Mouse (Mus musculus): ENCODE results near the gene Pars2. TPM values are rescaled to one million over a fixed set of nuclear protein-coding genes. Genes with fewer than 3 reads are reported as not detected.

Pars2 gene
- polyA plus RNA-seq, 1 experiment from 2014 or later, result 9.6 TPM

- peaks cover 34% of the 10 kb centered on the region for H3K27me3 ChIP-seq
- no peak within 1 kb of the TSS for H3K4me3 ChIP-seq
- H3K9me3 ChIP-seq, result no peaks in the 10 kb centered on the region
- peak within 1 kb of the TSS; percentile 34 for H3K4me2 ChIP-seq
- 30% methylated on average over 16 of the region's 16 CpGs for WGBS
- H3K9ac ChIP-seq, result no peak within 1 kb of the TSS
- no peaks in the 10 kb centered on the region for H3K36me3 ChIP-seq
- H3K27ac ChIP-seq (replicated peaks), result no peak within 1 kb of the TSS
- peaks cover 20% of the 10 kb centered on the region for H3K4me1 ChIP-seq (replicated peaks)
- no peak for ATAC-seq (ENCODE audit: low FRiP score, low read depth)
Measured at GRCm38 (mm10) chr4:106622030-106622493, 28.8 kb upstream of the Pars2 start, which contains the start of gene Ttc22. Gene Ttc22 (plus strand): TSS chr4:106622432.

GRCm38 (mm10) chr4:106622712-106623111 is 28.2 kb upstream of the Pars2 start:
- H3K9me3 ChIP-seq, result no peaks in the 10 kb centered on the region
- WGBS, result 26% methylated on average over 28 of the region's 28 CpGs
- H3K4me1 ChIP-seq (replicated peaks), result peaks cover 14% of the 10 kb centered on the region
- H3K27ac ChIP-seq (replicated peaks), result no peak overlapping the region
- H3K9ac ChIP-seq, result no peak overlapping the region
- H3K4me2 ChIP-seq, result peak overlapping the region; percentile 34
- ATAC-seq (ENCODE audit: low FRiP score, low read depth), result no peak
- H3K27me3 ChIP-seq, result peaks cover 34% of the 10 kb centered on the region
- no peaks in the 10 kb centered on the region for H3K36me3 ChIP-seq
- no peak overlapping the region for H3K4me3 ChIP-seq

GRCm38 (mm10) chr4:106624271-106624670 is 26.6 kb upstream of the Pars2 start:
- peaks cover 13% of the 10 kb centered on the region for H3K4me1 ChIP-seq (replicated peaks)
- WGBS, result 89% methylated on average over 10 of the region's 10 CpGs
- H3K36me3 ChIP-seq, result no peaks in the 10 kb centered on the region
- H3K4me3 ChIP-seq, result no peak overlapping the region
- H3K9me3 ChIP-seq, result no peaks in the 10 kb centered on the region
- ATAC-seq (ENCODE audit: low FRiP score, low read depth), result no peak
- no peak overlapping the region for H3K4me2 ChIP-seq
- no peak overlapping the region for H3K9ac ChIP-seq
- H3K27me3 ChIP-seq, result peaks cover 34% of the 10 kb centered on the region
- H3K27ac ChIP-seq (replicated peaks), result no peak overlapping the region

- peaks cover 32% of the 10 kb centered on the region for H3K4me1 ChIP-seq (replicated peaks)
- H3K27me3 ChIP-seq, result peaks cover 15% of the 10 kb centered on the region
- 73% methylated on average over 5 of the region's 5 CpGs for WGBS
- H3K4me2 ChIP-seq, result no peak overlapping the region
- no peak overlapping the region for H3K4me3 ChIP-seq
- H3K9ac ChIP-seq, result no peak overlapping the region
- H3K27ac ChIP-seq (replicated peaks), result no peak overlapping the region
- H3K36me3 ChIP-seq, result no peaks in the 10 kb centered on the region
- H3K9me3 ChIP-seq, result no peaks in the 10 kb centered on the region
- no peak for ATAC-seq (ENCODE audit: low FRiP score, low read depth)
Measured at GRCm38 (mm10) chr4:106627809-106628208, 23.1 kb upstream of the Pars2 start.

- Histone ChIP-seq H3K9me3 (no peaks in the 10 kb centered on the region), H3K27me3 (peaks cover 5% of the 10 kb centered on the region), H3K9ac (no peak overlapping the region), H3K36me3 (no peaks in the 10 kb centered on the region), H3K27ac (replicated peaks) (no peak overlapping the region), H3K4me1 (replicated peaks) (peaks cover 40% of the 10 kb centered on the region), H3K4me3 (no peak overlapping the region), H3K4me2 (no peak overlapping the region)
- ATAC-seq (ENCODE audit: low FRiP score, low read depth), result no peak
- WGBS, result 62% methylated on average over 9 of the region's 9 CpGs
Measured at GRCm38 (mm10) chr4:106628650-106629360, 22.1 kb upstream of the Pars2 start.

GRCm38 (mm10) chr4:106629374-106629773 is 21.5 kb upstream of the Pars2 start:
- Histone ChIP-seq H3K4me3 (no peak overlapping the region), H3K4me2 (no peak overlapping the region), H3K9me3 (no peaks in the 10 kb centered on the region), H3K27me3 (no peaks in the 10 kb centered on the region), H3K36me3 (no peaks in the 10 kb centered on the region), H3K27ac (replicated peaks) (no peak overlapping the region), H3K9ac (no peak overlapping the region), H3K4me1 (replicated peaks) (peaks cover 46% of the 10 kb centered on the region)
- whole genome bisulfite sequencing, result 84% methylated on average over 5 of the region's 5 CpGs
- no peak for ATAC-seq (ENCODE audit: low FRiP score, low read depth)

- H3K9me3 ChIP-seq, result no peaks in the 10 kb centered on the region
- H3K4me1 ChIP-seq (replicated peaks), result peaks cover 51% of the 10 kb centered on the region
- H3K9ac ChIP-seq, result peak overlapping the region; percentile 41
- peak; percentile 85 for ATAC-seq (ENCODE audit: low FRiP score, low read depth)
- H3K27ac ChIP-seq (replicated peaks), result peak overlapping the region; percentile 88
- WGBS, result 12% methylated on average over 14 of the region's 14 CpGs
- peak overlapping the region; percentile 38 for H3K4me2 ChIP-seq
- H3K36me3 ChIP-seq, result no peaks in the 10 kb centered on the region
- H3K4me3 ChIP-seq, result no peak overlapping the region
- no peaks in the 10 kb centered on the region for H3K27me3 ChIP-seq
Measured at GRCm38 (mm10) chr4:106630333-106631220, 20.3 kb upstream of the Pars2 start.

- no peak for ATAC-seq (ENCODE audit: low FRiP score, low read depth)
- Histone ChIP-seq H3K9me3 (no peaks in the 10 kb centered on the region), H3K4me2 (no peak overlapping the region), H3K27me3 (no peaks in the 10 kb centered on the region), H3K4me1 (replicated peaks) (peaks cover 46% of the 10 kb centered on the region), H3K4me3 (no peak overlapping the region), H3K9ac (no peak overlapping the region), H3K36me3 (no peaks in the 10 kb centered on the region), H3K27ac (replicated peaks) (no peak overlapping the region; the same call in 1 of the 2 replicates)
- 40% methylated on average over 1 of the region's 3 CpGs for WGBS
Measured at GRCm38 (mm10) chr4:106632313-106632712, 18.6 kb upstream of the Pars2 start.

GRCm38 (mm10) chr4:106633281-106634085 is 17.4 kb upstream of the Pars2 start:
- H3K9me3 ChIP-seq, result no peaks in the 10 kb centered on the region
- no peak overlapping the region for H3K4me3 ChIP-seq
- H3K4me1 ChIP-seq (replicated peaks), result peaks cover 46% of the 10 kb centered on the region
- H3K27ac ChIP-seq (replicated peaks), result peak overlapping the region; percentile 75
- 0 out of 2 replicates have a peak overlapping the region, but pooled peaks have one; percentile 15 for H3K9ac ChIP-seq
- 21% methylated on average over 8 of the region's 8 CpGs for WGBS
- H3K36me3 ChIP-seq, result no peaks in the 10 kb centered on the region
- H3K4me2 ChIP-seq, result peak overlapping the region; percentile 19
- no peaks in the 10 kb centered on the region for H3K27me3 ChIP-seq
- peak; percentile 49 for ATAC-seq (ENCODE audit: low FRiP score, low read depth)

- ATAC-seq (ENCODE audit: low FRiP score, low read depth), result 0 out of 2 replicates have a peak, but pooled peaks have one; percentile 6
- H3K4me2 ChIP-seq, result peak overlapping the region; percentile 19
- no peak overlapping the region for H3K4me3 ChIP-seq
- H3K9ac ChIP-seq, result no peak overlapping the region
- H3K27me3 ChIP-seq, result no peaks in the 10 kb centered on the region
- WGBS, result 29% methylated on average over 9 of the region's 9 CpGs
- H3K27ac ChIP-seq (replicated peaks), result peak overlapping the region; percentile 75
- peaks cover 46% of the 10 kb centered on the region for H3K4me1 ChIP-seq (replicated peaks)
- H3K9me3 ChIP-seq, result no peaks in the 10 kb centered on the region
- H3K36me3 ChIP-seq, result no peaks in the 10 kb centered on the region
Measured at GRCm38 (mm10) chr4:106634086-106634479, 16.8 kb upstream of the Pars2 start.

GRCm38 (mm10) chr4:106643483-106644217 is 7.2 kb upstream of the Pars2 start:
- 41% methylated on average over 8 of the region's 8 CpGs for WGBS
- H3K4me3 ChIP-seq, result no peak overlapping the region
- no peak overlapping the region for H3K9ac ChIP-seq
- no peaks in the 10 kb centered on the region for H3K36me3 ChIP-seq
- no peak for ATAC-seq (ENCODE audit: low FRiP score, low read depth)
- H3K27ac ChIP-seq (replicated peaks), result no peak overlapping the region
- H3K27me3 ChIP-seq, result peaks cover 10% of the 10 kb centered on the region; the same call in 1 of the 2 replicates
- H3K4me2 ChIP-seq, result no peak overlapping the region
- no peaks in the 10 kb centered on the region for H3K9me3 ChIP-seq
- H3K4me1 ChIP-seq (replicated peaks), result peaks cover 6% of the 10 kb centered on the region; the same call in 1 of the 2 replicates

Measured in hindbrain, embryonic 15.5 days (tissue).